Mouse (Mus musculus) neutrophil, adult 65 days (primary cell): ENCODE data around the gene H2bfm. TPM values are rescaled to one million over a fixed set of nuclear protein-coding genes. Genes with fewer than 3 reads are reported as not detected.

ENCODE experiments used
- total RNA-seq: library from RNA; stranded (reverse); gene quantifications from 2 replicates; pipeline ENCODE4 v1.2.4, GENCODE M21; 2023

H2bfm gene
- not detected in 2 replicates for total RNA-seq

DNA sequence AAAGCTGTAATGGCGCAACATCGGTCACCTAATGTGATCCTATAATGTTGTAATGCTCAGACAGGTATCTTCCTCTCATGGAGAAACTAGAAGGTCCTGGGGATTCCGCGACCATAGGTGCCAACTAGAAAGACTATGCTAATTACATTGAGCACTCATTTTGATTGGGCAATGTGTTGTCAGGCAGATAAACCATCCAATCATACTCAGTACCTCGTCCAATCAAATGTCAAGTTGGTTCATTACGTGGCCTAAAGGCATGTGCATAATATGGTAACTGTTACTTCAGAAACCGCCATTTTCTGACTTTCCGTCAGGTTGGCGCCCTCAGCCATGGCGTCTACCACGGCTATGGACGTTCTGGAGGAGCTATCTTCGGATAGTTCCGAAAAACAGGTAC is at the start of gene H2bfm:
H2bfm (plus strand) TSS at position 295 of the 400 bp plus-strand sequence.

DNA sequence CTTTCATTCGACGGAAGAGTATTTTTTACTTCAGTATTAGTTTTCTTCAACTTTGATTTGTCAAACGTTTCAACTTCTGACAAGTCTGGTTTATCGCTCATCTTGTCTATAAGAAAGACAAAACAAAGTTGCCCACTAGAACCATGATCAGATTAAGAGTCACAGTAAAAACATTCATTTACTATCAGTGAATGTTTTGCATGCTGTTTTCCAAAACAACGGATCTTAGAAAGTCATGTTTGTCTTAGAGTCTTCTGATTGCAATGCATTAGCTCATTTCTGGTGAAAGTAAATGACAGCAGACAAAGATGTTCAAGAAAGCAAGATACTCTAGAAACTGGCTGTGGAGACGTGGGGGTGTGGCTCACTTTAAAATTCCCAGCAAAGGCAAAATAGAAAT is 48.3 kb downstream of the H2bfm start, which contains the start of gene Tmsb15b2:
Tmsb15b2 (minus strand) TSS at position 101 of the 400 bp plus-strand sequence.

DNA sequence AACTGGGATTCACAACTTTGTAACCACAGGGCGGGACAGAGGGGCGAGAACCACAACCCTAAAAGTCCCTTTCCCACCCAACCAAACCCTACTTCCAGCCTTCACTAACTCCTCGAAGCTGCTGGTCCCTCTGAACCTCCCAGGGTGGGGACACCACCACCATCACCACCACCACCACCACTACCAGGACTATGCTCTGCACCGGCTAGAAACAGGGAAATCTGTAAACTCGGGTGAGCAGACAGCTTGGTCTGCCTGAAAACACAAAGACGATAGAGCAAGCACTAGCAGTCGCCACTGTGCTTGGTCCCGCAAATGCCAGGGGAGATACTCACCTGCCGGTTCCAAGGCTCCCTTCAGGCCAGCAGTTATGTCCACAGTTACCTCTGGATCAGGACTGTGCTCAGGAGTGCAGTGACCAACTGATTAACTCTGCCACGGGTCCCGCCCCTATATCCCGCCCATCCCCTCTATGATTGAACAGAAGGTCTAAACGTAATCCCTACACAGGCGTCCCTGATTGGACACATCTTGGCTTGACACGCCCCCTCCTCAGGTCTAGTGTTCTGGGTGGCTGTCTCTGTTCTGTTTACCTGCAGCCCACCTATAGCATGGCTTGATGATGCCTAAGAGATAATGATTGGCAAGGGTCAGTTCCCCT is 49.4 kb downstream of the H2bfm start, which contains the start of the genes Tmsb15l and Tmsb15b1:
Tmsb15l (minus strand) TSS at position 446 of the 661 bp plus-strand sequence.
Tmsb15b1 (minus strand) TSS at position 451 of the 661 bp plus-strand sequence.

Other genes starting within 250 kb of the H2bfm start
- not detected in 2 replicates for gene Tceal1, start 219.3 kb upstream of the H2bfm start, total RNA-seq
- 84.9 and 125 TPM in 2 replicates for gene Morf4l2, start 183.6 kb upstream of the H2bfm start, total RNA-seq
- not detected in 2 replicates for gene Glra4, start 147.2 kb upstream of the H2bfm start, total RNA-seq
- gene Plp1, start 104.7 kb upstream of the H2bfm start, total RNA-seq = 0.43 and 0.47 TPM in 2 replicates
- gene Rab9b, start 58.6 kb upstream of the H2bfm start, total RNA-seq = not detected in 2 replicates
- 5.3 and 6.7 TPM in 2 replicates for gene Tmsb15b2, start 48.2 kb downstream of the H2bfm start, total RNA-seq
- not detected in 2 replicates for gene Tmsb15l, start 49.5 kb downstream of the H2bfm start, total RNA-seq
- 4.9 TPM in 1 of 2 replicates, not detected in the other for gene Tmsb15b1, start 49.5 kb downstream of the H2bfm start, total RNA-seq
- not detected in 2 replicates for gene Zcchc18, start 65.8 kb downstream of the H2bfm start, total RNA-seq
- 3.2 and 8.4 TPM in 2 replicates for gene Slc25a53, start 111.0 kb downstream of the H2bfm start, total RNA-seq
- gene Fam199x, start 122.3 kb downstream of the H2bfm start, total RNA-seq = 2.9 and 3.6 TPM in 2 replicates
- not detected in 2 replicates for gene Esx1, start 194.8 kb downstream of the H2bfm start, total RNA-seq